Mouse (Mus musculus) frontal cortex, adult 2 months (tissue): ENCODE measurements around the gene Fosb. TPM values are rescaled to one million over a fixed set of nuclear protein-coding genes. Genes with fewer than 3 reads are reported as not detected.

Source experiments
- DNase-seq, 2 experiments: peaks; one replicate each; pipeline ENCODE4 v3.0.0; 2022; ENCODE audit warnings: low spot score in 1 of 2; ENCODE audit errors: extremely low spot score in 1 of 2
- polyA plus RNA-seq: library from polyadenylated mRNA; depleted of rRNA; stranded (reverse); fragments of >200 nt; gene quantifications from 2 replicates; pipeline ENCODE4 v1.2.3, GENCODE M21; 2012; rRNA removed

Fosb gene
- polyA plus RNA-seq, 1 experiment, result 6.3 TPM

- no peak for DNase-seq
Measured at GRCm38 (mm10) chr7:19256567-19256966, 53.3 kb downstream of the Fosb start.

DNA sequence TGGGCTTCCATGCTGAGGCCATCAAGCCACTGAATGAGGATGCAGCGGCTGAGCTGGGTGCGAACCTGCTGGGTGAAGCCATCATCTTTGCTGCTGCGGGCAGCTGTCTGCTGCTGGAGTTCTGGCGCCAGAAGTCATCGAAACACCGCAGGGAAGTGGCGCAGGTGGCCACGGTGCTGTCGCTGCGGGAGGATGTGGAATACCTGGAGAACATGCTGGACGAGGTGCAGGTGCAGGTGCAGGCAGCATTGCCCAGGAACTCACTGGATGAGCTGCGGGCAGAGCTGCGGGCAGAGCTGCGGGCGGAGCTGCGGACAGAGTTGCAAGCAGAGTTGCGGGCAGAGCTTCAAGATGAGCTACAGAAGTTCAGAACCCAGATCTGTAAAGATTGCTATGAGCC, 54.5 kb downstream of the Fosb start:
- DNase-seq, result no peak

GRCm38 (mm10) chr7:19253437-19253836, 56.4 kb downstream of the Fosb start:
- DNase-seq, result no peak

Other genes with a start within 250 kb of the Fosb start
- 174 and 178 TPM in 2 replicates for gene Dmwd, start 233.8 kb downstream of the Fosb start, polyA plus RNA-seq
- 50.3 and 59.6 TPM in 2 replicates for gene Dmpk, start 226.2 kb downstream of the Fosb start, polyA plus RNA-seq
- 5.4 and 5.7 TPM in 2 replicates for gene Six5, start 215.5 kb downstream of the Fosb start, polyA plus RNA-seq
- 1.1 and 1.4 TPM in 2 replicates for gene Gm4969, start 191.7 kb downstream of the Fosb start, polyA plus RNA-seq
- gene Fbxo46, start 190.2 kb downstream of the Fosb start, polyA plus RNA-seq, result 8.4 and 9.0 TPM in 2 replicates
- 15.3 and 16.7 TPM in 2 replicates for gene Qpctl, start 160.8 kb downstream of the Fosb start, polyA plus RNA-seq
- gene Snrpd2, start 160.3 kb downstream of the Fosb start, polyA plus RNA-seq, result 70.7 and 83.9 TPM in 2 replicates
- gene Gipr, start 143.9 kb downstream of the Fosb start, polyA plus RNA-seq, result 11.0 and 11.9 TPM in 2 replicates
- 134 and 136 TPM in 2 replicates for gene Eml2, start 133.6 kb downstream of the Fosb start, polyA plus RNA-seq
- gene Gpr4, start 97.5 kb downstream of the Fosb start, polyA plus RNA-seq, result 7.4 and 7.7 TPM in 2 replicates
- 40.9 and 41.0 TPM in 2 replicates for gene Opa3, start 81.7 kb downstream of the Fosb start, polyA plus RNA-seq
- gene Vasp, start 38.2 kb downstream of the Fosb start, polyA plus RNA-seq, result 22.2 and 24.9 TPM in 2 replicates
- 0.48 and 0.62 TPM in 2 replicates for gene Ppm1n, start 30.0 kb downstream of the Fosb start, polyA plus RNA-seq
- gene Rtn2, start 27.4 kb downstream of the Fosb start, polyA plus RNA-seq, result 128 and 135 TPM in 2 replicates
- gene Ercc1, start 34.7 kb upstream of the Fosb start, polyA plus RNA-seq, result 49.9 and 53.6 TPM in 2 replicates
- 12.7 and 15.2 TPM in 2 replicates for gene Cd3eap, start 49.4 kb upstream of the Fosb start, polyA plus RNA-seq
- gene Ppp1r13l, start 49.7 kb upstream of the Fosb start, polyA plus RNA-seq, result 5.3 and 5.5 TPM in 2 replicates
- gene Ercc2, start 72.0 kb upstream of the Fosb start, polyA plus RNA-seq, result 41.5 and 47.0 TPM in 2 replicates
- gene Klc3, start 94.1 kb upstream of the Fosb start, polyA plus RNA-seq, result 2.6 TPM in 2 replicates
- gene Ckm, start 94.7 kb upstream of the Fosb start, polyA plus RNA-seq, result 0.90 and 1.4 TPM in 2 replicates
- gene Mark4, start 148.8 kb upstream of the Fosb start, polyA plus RNA-seq, result 47.5 and 49.9 TPM in 2 replicates
- gene Exoc3l2, start 153.3 kb upstream of the Fosb start, polyA plus RNA-seq, result 0.32 and 0.40 TPM in 2 replicates
- 7.9 and 8.1 TPM in 2 replicates for gene Bloc1s3, start 198.3 kb upstream of the Fosb start, polyA plus RNA-seq
- gene Trappc6a, start 198.3 kb upstream of the Fosb start, polyA plus RNA-seq, result 23.7 and 30.1 TPM in 2 replicates
- gene Nkpd1, start 207.8 kb upstream of the Fosb start, polyA plus RNA-seq, result 1.0 and 1.4 TPM in 2 replicates